Mouse (Mus musculus) cerebellum, postnatal 25 days (tissue): ENCODE data around the gene Gpr26.

Source experiments
- DNase-seq, 2 experiments: peaks; one replicate each; pipeline ENCODE4 v3.0.0; 2021; ENCODE audit warnings: mixed read lengths in 2 of 2

Gene Gpr26

DNA sequence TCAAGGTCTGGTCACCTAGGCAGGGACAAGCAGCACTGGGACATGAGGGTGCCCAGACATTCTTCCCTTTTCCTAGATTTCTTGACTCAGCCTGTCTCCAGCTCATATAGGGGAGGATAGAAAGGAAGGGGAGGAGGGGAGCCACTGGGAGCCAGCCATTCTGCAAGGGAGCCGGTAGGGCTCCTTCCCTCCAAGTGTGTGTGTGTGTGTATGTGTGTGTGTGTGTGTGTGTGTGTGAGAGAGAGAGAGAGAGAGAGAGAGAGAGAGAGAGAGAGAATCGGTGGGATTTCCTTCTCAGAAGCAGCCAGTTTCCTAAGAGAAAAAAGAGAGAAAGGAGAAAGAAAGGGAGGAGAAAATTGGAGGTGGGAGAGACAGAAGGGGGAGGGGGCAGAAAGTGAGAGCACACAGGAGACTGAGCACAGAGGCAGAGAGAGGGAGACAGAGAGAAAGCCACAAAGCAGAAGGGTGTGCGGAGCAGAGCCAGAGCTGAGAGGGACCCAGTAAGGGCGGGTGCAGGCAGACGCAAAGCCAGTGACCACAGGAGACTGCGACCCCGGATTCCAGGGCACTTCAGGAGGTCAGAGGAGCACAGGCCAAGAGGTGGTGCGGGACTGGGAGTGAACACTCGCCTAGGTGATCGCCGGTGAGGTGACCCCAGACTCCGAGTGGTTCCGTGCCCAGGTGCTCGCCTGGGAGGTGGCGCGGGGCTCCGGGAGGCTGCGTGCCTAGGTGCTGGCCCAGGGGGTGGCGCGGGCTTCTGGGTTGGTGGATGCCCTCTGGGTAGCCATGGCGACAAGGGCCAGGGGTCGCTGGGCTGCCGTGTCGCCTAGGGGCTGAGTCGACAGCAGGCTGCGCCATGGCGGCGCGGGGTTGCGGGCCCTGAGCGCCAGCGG, at the start of gene Gpr26:
Gpr26 (plus strand) TSS at position 438 of the 893 bp plus-strand sequence.
- DNase-seq, result peak in 1 of 2 experiments; percentile 3

DNA sequence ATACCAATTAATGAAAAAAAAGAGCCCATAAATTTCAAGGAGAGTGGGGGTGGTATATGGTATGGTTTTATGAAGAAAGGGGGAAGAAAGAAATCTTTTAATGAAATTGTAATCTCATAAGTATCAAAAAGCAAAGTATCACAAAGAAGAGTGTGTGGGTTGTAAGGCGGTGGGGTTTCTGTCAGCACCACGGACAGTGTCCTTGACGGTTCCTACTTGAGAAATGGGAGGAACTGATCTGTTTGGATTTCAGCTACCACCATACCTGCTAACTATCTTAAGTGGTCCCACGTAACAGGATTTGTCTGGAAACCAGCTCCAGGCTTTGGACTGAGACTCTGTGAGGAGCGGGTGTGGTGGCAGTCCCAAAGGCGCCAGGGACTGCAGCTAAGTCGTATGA, 48.9 kb upstream of the Gpr26 start:
- DNase-seq, result no peak

DNA sequence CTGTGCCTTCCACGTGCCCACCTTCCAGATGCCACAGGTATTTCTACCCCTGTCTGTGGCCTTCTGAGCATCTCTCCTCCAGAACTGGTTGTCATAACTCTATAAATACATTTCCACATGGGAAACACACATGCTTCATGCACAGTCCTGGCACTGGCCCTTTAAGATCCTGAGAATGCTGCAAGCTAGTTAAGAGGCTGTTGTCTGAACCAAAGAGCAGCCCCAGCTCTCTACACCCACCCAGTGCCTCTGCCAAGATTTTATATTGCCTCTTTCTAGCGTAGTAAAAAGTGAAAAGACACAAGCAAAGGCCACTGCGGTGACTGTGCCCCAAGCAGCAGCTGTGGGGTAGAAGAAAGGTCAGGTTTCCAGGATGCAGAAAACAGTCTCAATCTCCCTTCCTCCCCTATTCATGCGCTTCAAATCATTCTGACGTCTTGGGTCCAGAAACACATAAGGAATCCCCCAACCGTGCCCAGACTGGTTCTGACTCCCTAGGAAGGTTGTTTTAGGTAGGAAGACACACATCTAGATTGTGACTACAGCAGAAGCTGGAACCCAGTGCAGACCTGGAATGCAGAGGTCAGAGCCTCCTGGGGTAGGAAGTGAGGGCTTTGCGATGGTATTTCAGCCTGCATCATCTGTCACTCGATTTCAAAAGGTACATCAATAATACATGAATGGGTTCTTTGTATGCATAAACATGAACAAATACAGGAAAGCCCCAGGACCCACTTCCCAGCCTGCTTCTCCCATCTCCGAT, 38.8 kb upstream of the Gpr26 start:
- DNase-seq, result no peak

DNA sequence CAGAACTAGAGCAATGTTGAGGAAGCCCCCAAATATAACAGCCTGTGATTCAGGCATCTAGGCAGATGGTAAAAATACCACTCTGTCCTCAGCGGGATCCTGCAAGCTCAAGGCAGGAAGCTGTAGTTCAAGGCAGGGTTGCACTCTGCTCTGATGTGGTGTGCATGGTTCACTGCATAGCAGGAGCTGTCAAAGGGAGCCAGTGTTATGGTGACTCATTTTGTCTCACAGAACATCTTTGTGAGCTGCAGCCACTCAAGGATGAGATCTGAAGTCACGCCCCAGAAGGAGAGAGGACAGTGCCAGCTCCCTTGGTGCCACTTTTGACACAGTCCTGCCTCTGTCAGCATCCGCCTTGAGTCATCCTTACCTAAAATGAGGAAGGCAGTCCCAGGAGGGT, 28.6 kb upstream of the Gpr26 start:
- DNase-seq, result no peak

DNA sequence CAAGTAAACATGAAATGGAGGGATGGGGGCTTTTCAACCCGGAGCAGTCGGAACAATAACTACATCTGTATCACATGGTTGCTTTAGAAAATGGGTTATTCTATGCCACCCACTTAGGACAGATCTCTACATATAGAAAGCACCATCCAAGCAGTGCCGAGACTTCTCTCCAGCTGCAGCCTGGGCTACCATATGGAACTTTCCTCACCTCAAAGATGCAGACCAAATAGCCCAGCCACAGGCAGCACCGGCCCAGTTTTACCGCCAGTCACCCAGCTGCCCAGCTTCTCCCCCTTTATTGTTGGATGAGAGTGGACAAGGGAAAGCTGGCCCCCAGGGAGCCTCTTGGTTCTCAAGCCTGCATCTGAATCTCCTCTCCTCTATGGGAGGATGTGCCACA, 15.1 kb upstream of the Gpr26 start:
- DNase-seq, result no peak

DNA sequence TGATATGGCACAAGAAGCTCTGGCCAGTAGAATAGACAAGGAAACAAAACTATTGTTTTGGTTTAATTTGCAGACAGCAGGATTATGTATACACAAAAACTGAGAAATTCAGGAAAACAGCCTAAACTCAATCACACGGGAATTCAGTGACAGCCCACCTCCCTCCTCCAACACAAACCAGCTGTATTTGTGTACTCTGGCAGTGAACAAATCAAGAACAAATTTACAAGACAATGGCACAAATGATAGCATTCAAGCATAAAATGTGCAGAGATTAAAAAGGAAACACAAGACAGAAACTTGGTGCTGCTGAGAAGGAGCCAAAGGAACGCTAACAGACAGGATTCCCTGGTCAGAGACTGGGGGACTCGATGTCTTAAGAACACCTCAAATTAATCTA, 12.9 kb upstream of the Gpr26 start:
- DNase-seq, result no peak

DNA sequence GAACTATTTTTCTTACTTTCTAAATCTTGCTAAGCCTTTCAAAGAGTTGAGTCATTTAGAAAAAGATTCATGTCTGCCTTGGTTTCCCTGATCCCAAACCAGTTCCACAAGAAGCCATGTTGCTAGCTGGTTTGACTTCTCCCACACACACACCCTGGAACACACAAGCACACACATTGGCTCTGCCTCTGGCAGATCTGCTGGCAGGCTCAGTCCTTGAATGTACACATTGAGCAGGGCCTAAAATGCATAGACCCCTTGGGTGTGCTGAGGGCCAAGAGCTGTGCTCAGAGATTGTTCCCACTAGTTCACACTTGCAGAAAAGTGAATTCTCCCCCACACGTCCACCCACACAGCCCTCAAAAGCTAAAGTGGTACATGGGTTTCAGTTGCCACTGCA, 7.6 kb upstream of the Gpr26 start:
- DNase-seq, result no peak

DNA sequence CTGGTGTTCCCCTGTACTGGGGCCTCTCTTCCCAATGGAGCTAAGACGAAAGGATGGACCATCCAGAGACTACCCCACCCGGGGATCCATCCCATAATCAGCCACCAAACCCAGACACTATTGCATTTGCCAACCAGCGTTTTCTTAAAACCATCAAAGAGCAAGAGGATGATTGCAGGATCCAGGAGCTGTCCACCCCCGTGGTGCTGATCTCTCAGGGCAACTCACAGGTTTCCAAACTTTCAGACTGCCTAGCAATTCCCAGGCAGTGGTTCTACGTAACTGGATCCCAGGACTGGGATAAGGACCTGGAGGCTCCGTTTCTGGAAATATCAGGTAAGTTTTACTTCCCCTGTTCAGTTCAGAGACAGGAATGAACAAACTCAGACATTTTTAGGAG, 5.7 kb upstream of the Gpr26 start:
- DNase-seq, result peak in 1 of 2 experiments; percentile 4

DNA sequence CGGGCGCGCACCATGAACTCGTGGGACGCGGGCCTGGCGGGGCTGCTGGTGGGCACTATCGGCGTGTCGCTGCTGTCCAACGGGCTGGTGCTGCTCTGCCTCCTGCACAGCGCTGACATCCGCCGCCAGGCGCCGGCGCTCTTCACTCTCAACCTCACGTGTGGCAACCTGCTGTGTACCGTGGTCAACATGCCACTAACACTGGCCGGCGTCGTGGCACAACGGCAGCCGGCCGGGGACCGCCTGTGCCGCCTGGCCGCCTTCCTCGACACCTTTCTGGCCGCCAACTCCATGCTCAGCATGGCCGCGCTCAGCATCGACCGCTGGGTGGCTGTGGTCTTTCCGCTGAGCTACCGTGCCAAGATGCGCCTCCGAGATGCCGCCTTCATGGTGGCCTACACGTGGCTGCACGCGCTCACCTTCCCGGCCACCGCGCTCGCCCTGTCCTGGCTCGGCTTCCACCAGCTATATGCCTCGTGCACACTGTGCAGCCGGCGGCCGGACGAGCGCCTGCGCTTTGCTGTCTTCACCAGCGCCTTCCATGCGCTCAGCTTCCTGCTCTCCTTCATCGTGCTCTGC, 745 bp downstream of the Gpr26 start:
- DNase-seq, result peak; percentile 7 to 25

DNA sequence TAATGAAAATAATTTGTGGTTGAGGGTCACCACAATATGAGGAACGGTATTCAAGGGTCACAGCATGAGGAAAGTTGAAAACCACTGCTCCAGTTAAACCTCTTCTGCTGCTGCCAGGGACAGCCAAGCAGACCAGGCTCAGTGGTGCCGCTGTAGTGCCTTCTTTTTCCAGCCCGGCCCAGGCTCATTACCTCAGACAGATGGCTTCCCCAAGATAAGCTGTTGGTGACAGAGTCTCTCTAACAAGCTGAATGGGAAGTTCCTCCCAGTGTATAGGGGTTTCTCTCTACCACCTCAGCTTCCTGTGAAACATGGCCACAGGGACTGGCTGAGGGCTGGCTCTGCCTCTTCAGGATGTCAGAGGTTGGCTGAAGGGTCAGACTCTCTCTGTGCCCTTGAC, 4.0 kb downstream of the Gpr26 start:
- no peak for DNase-seq

DNA sequence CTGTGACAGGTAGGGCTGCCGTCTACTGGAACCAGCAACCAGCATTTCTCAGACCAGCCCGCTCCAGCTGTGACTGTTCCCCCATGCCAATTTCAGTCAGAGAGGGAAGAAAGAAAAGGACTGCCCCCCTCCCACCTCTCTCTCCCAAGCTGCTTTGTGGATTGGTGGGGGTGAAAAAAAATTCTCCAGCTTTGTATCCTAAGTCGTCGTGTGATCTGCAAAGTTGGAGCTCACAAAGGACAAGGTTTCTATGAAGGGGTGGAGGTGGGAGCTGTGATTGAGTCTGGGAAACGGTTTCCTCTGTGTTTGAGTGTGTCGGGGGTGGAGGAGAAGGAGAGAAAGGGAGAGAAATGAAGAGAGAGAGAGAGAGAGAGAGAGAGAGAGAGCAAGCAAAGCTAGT, 9.6 kb downstream of the Gpr26 start:
- DNase-seq, result no peak

DNA sequence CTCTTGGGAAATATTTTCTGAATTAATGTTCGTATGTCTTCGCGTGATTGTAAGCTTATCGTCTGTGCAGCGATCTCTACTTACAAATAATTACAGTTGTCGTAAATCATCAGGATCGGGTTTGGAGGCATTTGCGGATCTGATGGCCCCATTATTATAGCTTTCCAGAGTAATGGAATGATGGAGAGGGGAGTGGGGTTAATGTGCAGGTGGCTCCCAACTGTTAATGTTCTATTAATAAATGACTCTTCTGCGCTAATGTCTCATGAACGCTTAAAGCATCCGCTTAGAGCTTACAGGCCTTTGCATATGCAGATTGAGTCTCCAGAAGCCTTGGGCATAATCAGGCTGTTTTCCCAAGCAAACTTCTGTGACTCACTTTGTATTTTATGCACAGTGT, 12.3 kb downstream of the Gpr26 start:
- no peak for DNase-seq

DNA sequence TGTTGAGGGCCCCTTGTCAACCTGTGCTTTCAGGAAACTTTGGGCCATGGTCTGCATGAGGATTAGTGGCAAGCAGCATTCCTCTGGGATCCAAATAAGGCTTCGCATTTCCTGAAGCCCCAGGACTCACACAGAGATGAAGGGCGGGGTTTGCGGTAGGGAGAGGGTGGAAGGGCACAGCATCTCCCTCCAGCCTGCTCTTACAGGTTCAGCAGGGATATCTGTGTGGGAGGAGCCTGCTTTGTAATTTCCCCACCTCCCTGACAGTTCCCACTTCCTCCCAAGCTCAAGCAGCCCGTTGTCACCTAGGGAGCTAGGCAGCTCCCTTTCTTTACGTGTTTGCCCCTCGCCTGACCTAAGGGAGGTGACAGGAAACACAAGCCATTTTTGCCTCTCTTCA, 22.8 kb downstream of the Gpr26 start:
- DNase-seq, result no peak

DNA sequence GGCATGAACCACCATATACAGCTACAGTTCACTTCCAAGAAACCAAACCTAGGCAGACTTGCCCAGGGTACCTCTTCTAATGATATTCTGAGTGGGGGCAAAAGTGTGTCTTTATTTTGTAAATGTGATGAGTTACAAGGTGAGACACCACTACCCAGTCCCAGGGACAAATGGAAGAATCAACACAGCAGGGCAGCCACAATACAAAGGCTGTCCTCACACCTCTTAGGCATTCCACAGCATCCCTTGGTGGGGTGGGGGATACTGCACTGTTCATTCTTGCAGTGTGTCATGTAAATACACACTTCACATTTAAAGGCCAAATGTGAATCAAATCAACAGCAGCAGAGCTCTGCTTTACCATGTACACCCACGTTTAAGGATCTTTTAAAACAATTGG, 26.0 kb downstream of the Gpr26 start:
- no peak for DNase-seq

DNA sequence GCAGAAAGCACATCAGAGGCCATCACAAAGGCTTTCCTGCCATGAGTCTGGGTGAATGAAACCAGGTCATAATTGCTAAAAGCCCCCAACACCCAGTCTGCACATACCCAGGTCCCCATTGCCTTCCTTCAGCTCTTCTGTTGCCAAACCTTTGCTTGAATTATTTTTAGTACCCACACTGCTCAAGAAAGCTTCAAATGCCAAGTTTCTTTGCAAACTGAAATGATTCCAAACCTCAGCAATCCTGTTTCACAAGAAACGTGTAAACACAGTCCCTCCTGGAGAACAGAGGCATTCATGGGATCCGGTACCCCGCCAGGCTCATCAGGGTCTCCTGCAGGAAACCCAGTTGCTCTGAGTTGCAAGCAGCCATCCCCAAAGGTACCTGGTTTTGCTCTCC, 26.6 kb downstream of the Gpr26 start:
- DNase-seq, result no peak

DNA sequence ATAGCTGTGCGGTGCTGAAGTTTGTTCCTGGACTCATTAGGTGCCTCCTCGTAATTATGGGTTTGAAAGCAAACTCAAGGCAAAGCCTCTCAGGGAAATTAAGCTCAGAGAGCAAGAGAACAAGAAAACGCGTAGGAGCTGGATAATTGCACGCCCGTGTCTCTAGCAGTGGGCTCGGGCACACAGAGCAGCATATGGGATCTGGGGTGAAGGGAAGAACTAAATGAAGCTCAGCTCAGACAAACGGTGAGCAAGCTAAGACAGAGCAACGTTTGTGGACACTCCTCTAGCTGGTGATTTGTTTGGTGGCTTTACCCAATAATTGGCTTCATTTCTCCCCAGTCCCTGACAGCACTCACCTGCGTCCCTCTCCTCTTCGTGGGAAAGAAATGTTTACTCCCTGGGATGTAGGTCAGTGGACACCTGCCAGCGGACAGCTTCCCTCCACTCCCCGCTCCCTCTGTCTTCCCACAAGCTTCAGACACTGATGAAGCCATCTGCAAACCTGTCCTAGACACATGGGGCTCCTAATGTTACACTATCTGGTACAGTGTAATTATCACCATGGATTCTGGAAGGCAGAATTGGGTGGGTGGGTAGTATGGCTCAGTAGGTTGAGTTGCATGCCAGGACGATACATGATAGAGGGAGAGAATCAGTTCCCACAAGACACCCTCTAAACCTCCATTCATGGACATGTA, 39.9 kb downstream of the Gpr26 start:
- peak in 1 of 2 experiments; percentile 12 for DNase-seq

DNA sequence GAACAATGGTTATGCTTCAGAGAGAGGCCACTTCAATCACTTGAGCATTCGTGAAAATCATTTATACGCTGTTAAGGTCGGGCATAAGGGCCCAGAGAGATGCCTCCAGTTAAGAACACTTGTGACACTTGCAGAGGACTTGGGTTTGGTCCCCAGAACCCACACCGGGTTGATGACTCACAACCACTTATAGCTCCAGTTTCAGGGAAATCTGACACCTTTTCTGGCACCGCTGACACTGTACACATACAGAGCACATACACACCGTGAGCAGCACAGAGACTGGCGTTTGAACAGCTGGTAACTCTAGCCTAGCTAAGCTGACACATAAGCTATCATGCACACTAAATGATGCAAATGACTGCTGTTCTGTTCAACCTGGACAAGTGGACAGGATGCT, 42.7 kb downstream of the Gpr26 start:
- no peak for DNase-seq

DNA sequence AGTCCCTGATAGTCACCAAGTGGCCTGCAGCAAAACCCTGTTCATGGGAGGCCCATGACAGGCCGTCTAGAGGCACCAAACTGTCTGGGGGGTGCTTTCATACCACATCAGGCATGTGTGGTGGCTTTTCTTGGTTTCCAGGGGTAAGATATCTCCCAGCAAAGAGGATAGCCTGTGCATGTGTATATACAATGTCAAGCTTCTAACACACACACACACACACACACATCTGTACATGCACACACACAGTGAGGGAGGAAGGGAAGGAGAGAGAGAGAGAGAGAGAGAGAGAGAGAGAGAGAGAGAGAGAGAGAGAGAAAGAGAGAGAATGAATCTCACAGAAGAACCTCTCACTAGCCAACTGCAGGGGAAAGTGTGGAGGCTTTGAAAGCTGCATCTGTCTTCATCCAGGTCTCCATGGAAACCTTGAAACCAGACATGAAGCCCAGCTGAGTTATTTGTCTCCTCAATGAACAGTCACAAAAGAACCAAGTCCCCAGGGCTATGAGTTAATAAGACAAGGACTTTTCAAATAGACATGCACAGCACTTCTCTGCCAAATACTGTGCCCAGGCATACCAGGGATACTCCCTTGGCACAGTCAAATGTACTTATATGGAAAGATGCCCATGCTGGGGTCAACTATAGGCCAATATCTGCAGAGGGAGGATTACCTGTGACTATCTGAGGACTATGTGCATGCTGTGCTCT, 46.9 kb downstream of the Gpr26 start:
- no peak for DNase-seq

DNA sequence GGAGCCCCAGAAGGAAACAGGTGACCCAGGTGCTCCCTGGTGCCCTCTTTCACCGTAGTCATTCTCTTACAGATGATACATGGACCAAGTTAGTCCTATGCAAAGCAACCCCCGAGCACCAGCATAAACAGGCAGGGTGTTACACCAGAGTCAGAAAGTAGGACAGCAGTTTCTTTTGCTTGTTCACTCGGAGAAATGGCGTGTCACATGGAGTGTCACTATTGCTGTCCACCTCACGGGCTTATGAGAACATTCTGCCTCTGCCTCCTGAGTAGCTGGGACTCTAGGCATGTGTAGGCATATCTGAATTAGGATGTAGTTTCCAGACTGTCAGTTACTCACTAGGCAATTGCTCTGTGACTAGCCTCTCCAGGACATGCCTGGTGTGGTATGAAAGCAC, 47.7 kb downstream of the Gpr26 start:
- DNase-seq, result no peak

DNA sequence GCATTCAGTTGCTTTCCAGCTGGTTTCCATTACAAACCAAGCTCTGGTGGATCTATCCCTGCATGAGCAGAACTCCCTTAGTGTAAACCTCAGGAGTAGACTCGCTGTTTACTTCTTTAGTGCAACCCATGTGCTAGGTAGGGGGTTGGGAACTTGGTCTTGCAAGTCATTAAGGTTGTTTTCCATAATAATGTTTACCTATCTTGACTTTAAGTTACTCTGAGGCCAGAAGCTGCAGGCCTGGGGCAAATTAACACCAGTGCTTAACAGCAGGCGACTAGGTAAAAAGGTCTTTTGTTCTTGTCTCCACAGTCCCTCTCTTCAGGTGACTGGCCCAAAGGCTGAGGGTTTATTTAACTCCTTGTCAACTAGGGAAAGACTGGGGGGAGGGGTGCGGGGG, 48.9 kb downstream of the Gpr26 start:
- no peak for DNase-seq

DNA sequence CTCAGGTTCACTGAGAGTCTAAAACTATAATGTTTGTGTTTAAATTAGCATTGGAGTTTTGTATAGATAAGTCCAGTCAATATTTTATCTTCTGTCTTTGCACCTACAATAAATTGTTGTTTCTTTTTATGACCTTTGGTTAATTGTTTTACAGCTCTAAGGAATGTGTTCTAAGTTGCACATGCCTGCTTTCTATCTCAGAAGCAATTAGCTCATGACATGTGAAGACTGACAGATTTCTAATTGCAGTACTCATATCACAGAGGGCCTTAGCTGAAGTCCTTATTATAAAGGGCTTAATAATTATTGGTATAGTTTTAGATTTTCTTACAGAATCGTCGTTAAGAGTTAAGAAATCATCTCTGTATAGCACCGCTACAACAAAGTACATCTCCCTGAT, 49.7 kb downstream of the Gpr26 start:
- no peak for DNase-seq

DNA sequence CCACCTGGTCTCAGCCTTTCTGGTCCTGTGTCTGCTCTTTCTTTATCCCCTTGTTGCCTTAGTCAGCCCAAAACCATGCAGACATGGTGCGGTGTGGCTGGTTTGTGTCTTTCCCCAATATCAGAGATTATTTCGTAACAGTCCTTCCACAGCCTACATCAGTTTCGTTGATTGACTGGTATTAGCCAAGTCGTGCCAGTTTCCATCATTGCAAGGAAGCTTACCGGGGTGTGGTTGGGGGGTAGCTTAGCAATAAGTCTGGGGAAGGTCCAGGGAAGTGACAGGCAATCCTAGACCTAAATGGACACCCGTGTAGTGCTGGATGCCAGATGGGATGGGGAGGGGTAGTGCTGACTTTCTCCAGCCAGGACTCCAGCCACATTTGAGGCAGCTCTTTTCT, 59.3 kb downstream of the Gpr26 start:
- DNase-seq, result no peak

DNA sequence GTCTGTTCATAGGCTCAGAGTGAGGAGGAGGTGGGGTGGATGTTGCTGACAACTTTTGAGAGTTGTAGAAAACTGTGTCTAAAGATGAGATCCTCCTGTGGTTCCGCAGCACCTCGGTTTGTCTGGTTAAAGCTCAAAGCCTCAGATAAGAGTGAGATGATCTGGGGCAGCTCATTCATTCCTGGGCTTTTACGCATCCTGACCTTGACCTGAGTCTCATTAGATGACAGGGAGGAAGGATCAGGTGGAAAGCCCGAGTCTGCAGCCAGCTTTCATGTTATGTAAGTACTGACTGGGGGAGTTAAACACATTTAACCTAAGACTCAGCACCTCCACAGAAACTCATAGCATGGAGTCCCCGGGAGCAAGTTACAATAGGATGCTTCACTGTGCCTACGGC, 60.4 kb downstream of the Gpr26 start:
- DNase-seq, result no peak
